Mouse (Mus musculus) embryonic facial prominence, embryonic 14.5 days (tissue): ENCODE measurements at regions not wholly inside any gene's neighbourhood (a gene's known extent, or its start where the extent isn't known, plus 50 kb on each side); places are given as distances from the start of the nearest gene placed in this dataset.

Source experiments
- ATAC-seq: fragments of 200-750 bp; cut with Nextera tagmentation; 2 replicates; pipeline ENCODE4 v1.8.0; 2017; ENCODE audit warnings: low read depth, moderate number of reproducible peaks, moderate TSS enrichment
- DNase-seq: peaks from one replicate; pipeline ENCODE4 v3.0.0-alpha.2; 2015; ENCODE audit warnings: low spot score
- H3K27ac ChIP-seq: fragments of 300-500 bp; sonication (generic); replicated peaks from 2 replicates; pipeline ENCODE4 v1.5.1; 2014; ENCODE audit warnings: low read depth, mild to moderate bottlenecking, low read length, moderate library complexity
- H3K27me3 ChIP-seq: fragments of 300-500 bp; sonication (generic); replicated peaks from 2 replicates; pipeline ENCODE4 v1.6.1; 2014; ENCODE audit warnings: low read length; ENCODE audit not compliant: control insufficient read depth, insufficient read depth
- H3K36me3 ChIP-seq: fragments of 300-500 bp; sonication (generic); 2 replicates; pipeline ENCODE4 v1.6.1; 2014; ENCODE audit warnings: low read length, mixed read lengths; ENCODE audit not compliant: control insufficient read depth, insufficient read depth
- H3K4me1 ChIP-seq: fragments of 300-500 bp; sonication (generic); 2 replicates; pipeline ENCODE4 v1.6.1; 2014; ENCODE audit warnings: antibody characterized with exemption, low read length; ENCODE audit not compliant: control insufficient read depth, insufficient read depth
- H3K4me2 ChIP-seq: fragments of 300-500 bp; sonication (generic); 2 replicates; pipeline ENCODE4 v1.6.1; 2014; ENCODE audit warnings: low read depth, mild to moderate bottlenecking, low read length, moderate library complexity, mixed read lengths
- H3K4me3 ChIP-seq: fragments of 300-500 bp; sonication (generic); 2 replicates; pipeline ENCODE4 v1.5.1; 2014; ENCODE audit warnings: low read depth, mild to moderate bottlenecking, low read length
- H3K9ac ChIP-seq: fragments of 300-500 bp; sonication (generic); 2 replicates; pipeline ENCODE4 v1.6.1; 2014; ENCODE audit warnings: low read depth, mild to moderate bottlenecking, low read length, moderate library complexity, mixed read lengths
- H3K9me3 ChIP-seq: fragments of 300-500 bp; sonication (generic); 2 replicates; pipeline ENCODE4 v1.6.1; 2016; ENCODE audit warnings: low read length; ENCODE audit not compliant: control insufficient read depth
- WGBS: fragments of 180-500 bp; shearing (Covaris S2); extraction: QIAGEN DNeasy Blood & Tissue Kit; methylation state at CpG from one replicate; pipeline ENCODE4 v1.1.7; 2014; 5-methylcytosine and 5-hydroxymethylcytosine counted together

GRCm38 (mm10) chr5:51764416-51764815 lies 196.9 kb upstream of the Ppargc1a start:
- peaks cover 3% of the 10 kb centered on the region; the same call in 1 of the 2 replicates for H3K4me1 ChIP-seq
- no peak for ATAC-seq
- no peaks in the 10 kb centered on the region for H3K36me3 ChIP-seq
- no peak for DNase-seq
- WGBS, result 88% methylated on average over 7 of the region's 7 CpGs
- no peak overlapping the region for H3K4me2 ChIP-seq
- H3K27ac ChIP-seq, result no peak overlapping the region
- H3K9ac ChIP-seq, result no peak overlapping the region
- H3K27me3 ChIP-seq, result no peaks in the 10 kb centered on the region
- no peaks in the 10 kb centered on the region for H3K9me3 ChIP-seq
- H3K4me3 ChIP-seq, result no peak overlapping the region

- H3K27ac ChIP-seq, result no peak overlapping the region
- H3K4me1 ChIP-seq, result peaks cover 3% of the 10 kb centered on the region; the same call in 1 of the 2 replicates
- 55% methylated on average over 7 of the region's 7 CpGs for WGBS
- H3K9ac ChIP-seq, result no peak overlapping the region
- H3K4me3 ChIP-seq, result no peak overlapping the region
- H3K4me2 ChIP-seq, result no peak overlapping the region
- ATAC-seq (no peak), DNase-seq (peak; percentile 49)
- no peaks in the 10 kb centered on the region for H3K27me3 ChIP-seq
- no peaks in the 10 kb centered on the region for H3K36me3 ChIP-seq
- no peaks in the 10 kb centered on the region for H3K9me3 ChIP-seq
Measured at GRCm38 (mm10) chr5:51763599-51763998, 196.1 kb upstream of the Ppargc1a start.

- no peaks in the 10 kb centered on the region for H3K36me3 ChIP-seq
Measured at GRCm38 (mm10) chr5:51762352-51762751, 194.8 kb upstream of the Ppargc1a start.

GRCm38 (mm10) chr5:51758289-51758688 lies 190.8 kb upstream of the Ppargc1a start:
- Histone ChIP-seq H3K4me2 (no peak overlapping the region), H3K36me3 (no peaks in the 10 kb centered on the region), H3K9me3 (no peaks in the 10 kb centered on the region), H3K9ac (no peak overlapping the region), H3K4me1 (peaks cover 3% of the 10 kb centered on the region; the same call in 1 of the 2 replicates), H3K27ac (no peak overlapping the region), H3K27me3 (no peaks in the 10 kb centered on the region), H3K4me3 (no peak overlapping the region)
- ATAC-seq, result no peak
- DNase-seq, result peak; percentile 31
- 66% methylated on average over 2 of the region's 2 CpGs for WGBS

More at GRCm38 (mm10) chr5:51762352-51762751, 194.8 kb upstream of the Ppargc1a start:
- ATAC-seq (no peak), DNase-seq (no peak)
- Histone ChIP-seq H3K9me3 (no peaks in the 10 kb centered on the region), H3K4me3 (no peak overlapping the region), H3K9ac (no peak overlapping the region), H3K27me3 (no peaks in the 10 kb centered on the region), H3K4me2 (no peak overlapping the region), H3K4me1 (peaks cover 3% of the 10 kb centered on the region; the same call in 1 of the 2 replicates), H3K27ac (no peak overlapping the region)
- WGBS, result 39% methylated on average over 3 of the region's 3 CpGs

- no peaks in the 10 kb centered on the region for H3K36me3 ChIP-seq
- no peaks in the 10 kb centered on the region for H3K9me3 ChIP-seq
- H3K9ac ChIP-seq, result no peak overlapping the region
- no peak overlapping the region for H3K4me2 ChIP-seq
- H3K27me3 ChIP-seq, result no peaks in the 10 kb centered on the region
- no peak overlapping the region for H3K27ac ChIP-seq
- no peak for ATAC-seq
- no peak overlapping the region for H3K4me3 ChIP-seq
- DNase-seq, result peak; percentile 12
- H3K4me1 ChIP-seq, result peaks cover 3% of the 10 kb centered on the region; the same call in 1 of the 2 replicates
- WGBS, result 61% methylated on average over 2 of the region's 2 CpGs
Measured at GRCm38 (mm10) chr5:51757864-51758263, 190.3 kb upstream of the Ppargc1a start.

- Histone ChIP-seq H3K4me3 (no peak overlapping the region), H3K36me3 (no peaks in the 10 kb centered on the region), H3K27ac (no peak overlapping the region), H3K4me2 (no peak overlapping the region), H3K4me1 (0 out of 2 replicates have a peak, but pooled peaks cover 3% of the 10 kb centered on the region), H3K9ac (no peak overlapping the region), H3K9me3 (no peaks in the 10 kb centered on the region), H3K27me3 (no peaks in the 10 kb centered on the region)
- no peak for DNase-seq
- WGBS, result 51% methylated on average over 4 of the region's 4 CpGs
- ATAC-seq, result no peak
Measured at GRCm38 (mm10) chr5:51752024-51752423, 184.5 kb upstream of the Ppargc1a start.

GRCm38 (mm10) chr5:51750456-51750855 lies 182.9 kb upstream of the Ppargc1a start:
- 0 out of 2 replicates have a peak, but pooled peaks cover 3% of the 10 kb centered on the region for H3K4me1 ChIP-seq
- H3K27ac ChIP-seq, result no peak overlapping the region
- no peaks in the 10 kb centered on the region for H3K27me3 ChIP-seq
- H3K4me2 ChIP-seq, result no peak overlapping the region
- H3K9ac ChIP-seq, result no peak overlapping the region
- H3K36me3 ChIP-seq, result no peaks in the 10 kb centered on the region
- DNase-seq (peak; percentile 68), ATAC-seq (no peak)
- no peaks in the 10 kb centered on the region for H3K9me3 ChIP-seq
- H3K4me3 ChIP-seq, result no peak overlapping the region
- WGBS, result 67% methylated on average over 8 of the region's 8 CpGs

- no peak for DNase-seq
- no peak for ATAC-seq
- no peak overlapping the region for H3K27ac ChIP-seq
- H3K36me3 ChIP-seq, result no peaks in the 10 kb centered on the region
- no peak overlapping the region for H3K4me3 ChIP-seq
- no peaks in the 10 kb centered on the region for H3K4me1 ChIP-seq
- 89% methylated on average over 8 of the region's 8 CpGs for WGBS
- no peak overlapping the region for H3K9ac ChIP-seq
- no peak overlapping the region for H3K4me2 ChIP-seq
- no peaks in the 10 kb centered on the region for H3K9me3 ChIP-seq
- H3K27me3 ChIP-seq, result no peaks in the 10 kb centered on the region
Measured at GRCm38 (mm10) chr5:51740893-51741292, 173.4 kb upstream of the Ppargc1a start.

- 87% methylated on average over 1 of the region's 1 CpGs for WGBS
- ATAC-seq (no peak), DNase-seq (peak; percentile 14)
- H3K4me3 ChIP-seq, result no peak overlapping the region
- no peaks in the 10 kb centered on the region for H3K9me3 ChIP-seq
- no peak overlapping the region for H3K4me2 ChIP-seq
- H3K27me3 ChIP-seq, result no peaks in the 10 kb centered on the region
- no peak overlapping the region for H3K27ac ChIP-seq
- no peaks in the 10 kb centered on the region for H3K36me3 ChIP-seq
- no peak overlapping the region for H3K9ac ChIP-seq
- peaks cover 5% of the 10 kb centered on the region; the same call in 1 of the 2 replicates for H3K4me1 ChIP-seq
Measured at GRCm38 (mm10) chr5:51730241-51730640, 162.7 kb upstream of the Ppargc1a start.
